Mouse (Mus musculus): ENCODE measurements at regions not wholly inside any gene's neighbourhood (a gene's known extent, or its start where the extent isn't known, plus 50 kb on each side); places are given as distances from the start of the nearest gene placed in this dataset.
"Not testable (repeated sequence)": the region's sequence is repeated elsewhere in the genome, so short reads cannot be mapped to it uniquely, and the experiment has no call there.

- intact Hi-C loops (cut with DNase I; ENCODE audit: low total_unique reads): no loop called here
- DNase-seq: no peak
These were observed 248.3 kb downstream of the Pros1 start for GRCm38 (mm10) chr16:63102362-63102761.

DNA sequence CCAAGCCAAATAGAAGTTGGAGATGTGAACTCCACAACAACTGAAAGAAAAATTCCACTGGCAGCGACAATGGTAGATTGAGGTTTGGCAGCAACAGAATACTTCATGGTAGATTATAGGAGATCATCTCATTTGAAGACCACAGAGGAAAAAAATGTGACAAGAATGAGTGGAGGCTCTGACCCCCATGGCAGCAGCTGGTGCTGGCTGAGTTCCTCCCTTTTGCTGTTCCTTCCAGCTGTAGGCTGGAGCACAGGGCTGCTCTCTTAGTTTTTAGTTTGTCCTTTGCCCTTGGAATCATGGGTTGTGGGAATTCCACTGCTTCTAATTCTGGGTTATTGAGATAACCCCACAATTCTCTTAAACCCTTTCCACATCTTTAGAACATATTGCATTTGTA lies 248.8 kb downstream of the Pros1 start:
- intact Hi-C loops (cut with DNase I; ENCODE audit: low total_unique reads): no loop called here
- peak; percentile 12 for DNase-seq

- DNase-seq: no peak
- intact Hi-C loops (cut with DNase I; ENCODE audit: low total_unique reads): no loop called here
These were observed 250.3 kb downstream of the Pros1 start for GRCm38 (mm10) chr16:63104383-63104782.

DNA sequence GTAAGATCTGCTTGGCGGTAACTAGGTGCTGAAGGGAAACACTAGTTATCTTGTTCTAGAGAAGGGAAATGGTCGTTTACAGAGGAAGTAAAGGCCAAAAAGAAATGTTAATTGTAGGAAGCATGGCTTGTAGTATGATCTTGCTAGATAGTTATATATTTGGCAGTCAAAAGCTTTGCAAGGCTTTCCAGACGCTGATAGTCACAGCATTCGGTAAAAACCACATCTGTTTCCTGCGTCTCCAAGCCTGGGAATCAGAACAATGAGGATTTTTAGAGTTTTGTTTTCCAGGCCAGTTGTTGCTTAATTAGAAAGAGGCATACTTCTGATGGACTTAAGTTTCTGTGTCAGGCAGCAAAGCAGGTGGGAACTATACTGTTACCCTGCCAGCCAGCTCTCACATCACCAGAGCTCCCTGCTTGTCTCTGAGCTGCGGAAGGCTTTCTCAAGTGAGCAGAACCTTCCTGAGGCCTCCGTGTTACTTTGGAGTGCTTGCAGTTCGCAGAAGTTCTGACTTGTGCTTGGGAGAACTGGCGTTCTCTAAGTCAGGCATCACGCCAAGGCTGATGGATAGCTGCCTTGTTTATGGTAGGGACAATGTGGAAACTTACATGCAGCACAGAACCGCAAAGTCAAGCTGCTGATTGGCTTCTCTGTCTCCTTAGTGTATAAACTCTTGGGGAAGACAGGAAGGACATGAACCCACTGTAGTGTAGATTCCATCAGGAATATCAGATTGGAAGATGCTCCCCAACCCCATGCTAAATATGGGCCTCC lies 251.0 kb downstream of the Pros1 start:
- DNase-seq: peak; percentile 43
- intact Hi-C loops (cut with DNase I; ENCODE audit: low total_unique reads): no loop called here

DNA sequence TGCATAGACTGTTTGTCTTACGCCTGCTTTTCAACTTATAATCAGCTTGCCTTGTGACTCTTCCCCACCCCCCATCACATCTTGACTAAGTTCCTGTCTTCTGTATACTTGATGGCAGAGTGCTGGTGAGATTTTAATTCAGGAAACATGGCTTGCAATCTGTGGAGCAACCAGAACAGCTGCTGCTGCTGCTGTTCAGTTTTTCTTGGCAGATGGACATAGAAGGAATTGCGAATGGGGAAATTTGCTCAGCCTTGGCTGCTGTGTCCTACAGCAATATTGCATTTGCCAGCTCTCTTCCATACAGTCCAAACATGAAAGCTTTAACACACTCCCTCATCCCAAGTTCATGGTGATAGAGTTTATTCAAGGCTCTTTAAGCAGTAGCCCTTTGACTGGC lies 262.3 kb downstream of the Pros1 start:
- peak; percentile 10 for DNase-seq
- intact Hi-C loops (cut with DNase I; ENCODE audit: low total_unique reads): no loop called here

- no peak for DNase-seq
- intact Hi-C loops (cut with DNase I; ENCODE audit: low total_unique reads): no loop called here
These were observed 264.6 kb downstream of the Pros1 start for GRCm38 (mm10) chr16:63118721-63119120.

DNA sequence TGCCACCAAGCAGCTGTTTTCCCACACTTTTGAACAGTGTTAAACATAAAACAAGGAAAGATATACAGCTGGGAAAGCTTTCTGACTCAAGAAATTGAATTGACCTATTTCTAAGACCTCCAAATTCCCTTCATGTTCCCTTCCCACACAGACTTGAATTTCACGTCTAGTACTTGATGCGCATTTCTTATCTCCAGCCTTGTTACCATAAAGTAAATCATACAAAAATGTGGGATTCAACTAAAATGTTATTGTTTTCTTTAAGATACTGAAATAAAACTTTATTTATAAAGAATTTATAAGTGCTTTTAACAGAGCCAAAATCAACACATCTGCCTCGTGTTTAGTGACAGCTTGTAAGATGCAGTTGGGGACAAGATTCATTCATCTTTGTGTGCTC lies 289.7 kb downstream of the Pros1 start:
- intact Hi-C loops (cut with DNase I; ENCODE audit: low total_unique reads): no loop called here
- DNase-seq: no peak

DNA sequence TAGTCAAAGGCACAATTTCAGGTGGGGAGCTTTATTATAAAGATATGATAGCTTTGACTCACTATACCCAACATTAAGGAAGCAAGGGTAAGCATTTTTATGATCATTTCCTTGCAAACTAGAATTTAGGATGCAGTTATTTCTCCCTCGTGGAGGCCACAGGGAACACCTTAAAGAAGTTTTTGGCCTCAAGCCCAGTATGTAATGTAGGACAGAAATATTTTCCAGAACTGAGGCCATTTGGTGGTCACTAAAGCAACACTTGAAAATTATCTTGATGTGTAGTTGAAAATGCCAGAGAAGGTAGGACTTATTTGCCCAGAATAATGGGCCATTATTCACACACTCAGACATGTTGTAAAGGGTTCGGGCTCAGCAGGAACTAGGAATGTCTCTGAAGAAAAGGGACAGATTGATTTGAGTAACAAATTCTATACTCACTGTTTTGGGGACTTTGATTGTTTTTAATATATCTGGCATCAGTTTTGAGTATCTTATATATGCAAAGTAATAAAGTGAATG lies 301.3 kb downstream of the Pros1 start:
- DNase-seq: no peak
- intact Hi-C loops (cut with DNase I; ENCODE audit: low total_unique reads): no loop called here

- intact Hi-C loops (cut with DNase I; ENCODE audit: low total_unique reads): no loop called here
- DNase-seq: no peak
These were observed 316.0 kb downstream of the Pros1 start for GRCm38 (mm10) chr16:63170101-63170500.

DNA sequence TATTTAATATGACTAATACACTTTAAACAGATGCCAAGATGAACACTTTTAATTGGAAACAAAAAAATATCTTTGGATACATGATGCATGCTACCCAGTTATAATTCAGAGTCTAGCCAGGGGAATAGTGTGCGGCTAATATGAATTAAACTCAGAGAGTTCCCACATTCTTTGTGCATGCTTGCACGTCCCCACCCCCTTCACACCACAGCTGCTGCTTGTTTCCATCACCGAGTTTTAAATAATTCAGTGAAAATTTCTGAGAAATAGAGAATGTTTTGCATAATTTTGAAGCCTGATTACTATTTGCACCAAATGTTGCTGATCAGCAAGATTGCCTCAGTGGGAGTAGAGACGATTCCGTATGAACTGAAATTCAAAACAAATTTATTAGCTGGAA lies 325.1 kb downstream of the Pros1 start:
- no peak for DNase-seq
- intact Hi-C loops (cut with DNase I; ENCODE audit: low total_unique reads): no loop called here

GRCm38 (mm10) chr16:63191181-63191580 lies 337.1 kb downstream of the Pros1 start:
- intact Hi-C loops (cut with DNase I; ENCODE audit: low total_unique reads): no loop called here
- DNase-seq: no peak

DNA sequence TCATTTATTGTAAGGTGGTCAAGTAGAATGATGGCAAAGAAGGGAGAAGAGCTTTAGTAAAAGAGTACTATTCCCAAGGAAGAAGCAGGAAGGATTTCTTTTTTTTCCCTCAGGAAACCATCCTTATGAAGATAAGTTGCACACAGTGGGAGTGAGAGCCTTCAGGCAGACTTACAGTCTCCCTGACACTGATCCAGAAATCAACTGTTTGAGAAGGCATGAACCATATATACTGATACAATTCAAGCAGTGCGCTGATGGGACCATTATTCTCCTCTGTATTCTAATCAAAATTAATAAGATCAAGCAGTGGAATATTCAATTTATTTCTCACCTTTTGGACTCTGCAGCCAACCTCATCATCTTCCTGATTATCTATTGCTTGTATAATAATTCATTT lies 337.5 kb downstream of the Pros1 start:
- intact Hi-C loops (cut with DNase I; ENCODE audit: low total_unique reads): no loop called here
- DNase-seq: no peak

DNA sequence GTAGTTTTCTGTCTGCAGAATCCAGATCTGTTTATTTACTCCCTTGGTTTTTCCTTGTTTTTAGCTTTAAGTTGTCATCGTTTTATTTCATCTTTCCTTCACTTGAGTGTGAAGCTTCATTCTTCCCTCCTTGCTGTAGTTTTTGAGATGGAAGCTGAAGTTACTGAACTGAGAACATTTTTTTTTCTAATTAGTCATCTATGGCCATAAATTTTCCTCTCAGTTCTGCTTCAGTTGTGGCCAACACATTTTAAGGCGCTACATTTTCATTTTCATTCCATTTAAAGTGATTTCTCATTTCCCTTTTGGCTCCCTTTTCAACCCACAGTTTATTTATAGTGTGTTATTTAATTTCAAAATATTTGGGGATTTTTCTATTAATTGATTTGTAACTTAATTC lies 340.5 kb downstream of the Pros1 start:
- intact Hi-C loops (cut with DNase I; ENCODE audit: low total_unique reads): no loop called here
- no peak for DNase-seq

DNA sequence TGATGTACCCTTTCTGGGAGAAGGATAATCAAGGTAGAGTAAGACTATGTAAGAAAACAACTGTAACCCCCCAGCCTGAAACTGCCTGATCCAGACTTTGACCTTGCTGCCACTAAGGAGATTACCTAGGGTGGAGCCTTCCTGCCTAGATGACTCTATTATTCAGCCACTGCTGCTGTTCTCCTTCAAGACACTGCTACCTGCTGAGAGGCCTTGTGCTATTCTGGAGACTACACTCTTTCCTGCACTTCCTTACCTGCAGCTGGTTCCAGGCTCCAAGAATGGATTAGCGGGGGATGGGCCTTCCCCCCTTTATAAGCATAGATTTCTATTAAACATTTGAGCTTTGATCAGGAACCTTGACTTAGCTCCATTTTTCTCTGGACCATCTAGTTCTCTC lies 359.4 kb downstream of the Pros1 start:
- intact Hi-C loops (cut with DNase I; ENCODE audit: low total_unique reads); DNase-seq: not testable (repeated sequence)

- intact Hi-C loops (cut with DNase I; ENCODE audit: low total_unique reads): no loop called here
- DNase-seq: no peak
These were observed 366.2 kb downstream of the Pros1 start for GRCm38 (mm10) chr16:63220228-63220879.

DNA sequence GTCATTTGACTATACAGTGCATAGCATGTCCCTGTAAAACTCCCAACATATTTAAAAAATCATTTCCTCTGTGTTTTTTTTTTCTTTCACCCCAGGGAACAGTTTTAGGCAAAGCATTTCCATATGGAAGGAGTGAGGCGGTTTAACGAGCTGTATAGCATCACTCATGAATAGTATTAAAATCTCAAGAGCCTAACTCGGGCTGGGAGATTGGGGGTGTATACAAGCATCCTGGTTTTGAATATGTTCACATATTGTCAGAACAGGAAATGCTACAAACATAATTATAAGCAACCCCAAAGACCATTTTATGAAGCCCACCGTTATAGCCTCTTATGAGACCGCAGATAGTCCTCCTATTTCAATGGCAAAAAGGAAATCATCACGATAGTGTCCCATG lies 370.5 kb downstream of the Pros1 start:
- intact Hi-C loops (cut with DNase I; ENCODE audit: low total_unique reads): no loop called here
- DNase-seq: no peak

DNA sequence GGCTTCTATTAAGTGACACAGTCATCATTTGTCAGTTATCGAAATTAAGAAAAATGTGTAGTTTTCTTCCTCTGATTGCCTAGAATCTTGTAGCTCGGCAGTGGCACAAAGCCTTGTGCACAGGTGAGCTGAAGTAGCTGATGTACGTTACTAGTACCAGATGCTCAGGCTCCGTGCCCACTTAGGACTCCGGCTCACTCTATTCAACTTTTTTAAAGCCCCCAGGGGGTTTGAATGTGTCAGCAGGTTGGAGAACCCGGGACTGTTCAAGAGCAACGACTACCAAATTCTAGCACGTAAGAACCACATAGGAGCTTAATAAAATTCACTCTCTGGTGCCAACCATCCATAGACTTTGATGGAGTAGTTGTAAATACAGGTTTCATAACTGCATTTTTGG lies 371.0 kb downstream of the Pros1 start:
- DNase-seq: no peak
- intact Hi-C loops (cut with DNase I; ENCODE audit: low total_unique reads): no loop called here

- DNase-seq: no peak
- intact Hi-C loops (cut with DNase I; ENCODE audit: low total_unique reads): no loop called here
These were observed 375.0 kb downstream of the Pros1 start for GRCm38 (mm10) chr16:63229135-63229534.

DNA sequence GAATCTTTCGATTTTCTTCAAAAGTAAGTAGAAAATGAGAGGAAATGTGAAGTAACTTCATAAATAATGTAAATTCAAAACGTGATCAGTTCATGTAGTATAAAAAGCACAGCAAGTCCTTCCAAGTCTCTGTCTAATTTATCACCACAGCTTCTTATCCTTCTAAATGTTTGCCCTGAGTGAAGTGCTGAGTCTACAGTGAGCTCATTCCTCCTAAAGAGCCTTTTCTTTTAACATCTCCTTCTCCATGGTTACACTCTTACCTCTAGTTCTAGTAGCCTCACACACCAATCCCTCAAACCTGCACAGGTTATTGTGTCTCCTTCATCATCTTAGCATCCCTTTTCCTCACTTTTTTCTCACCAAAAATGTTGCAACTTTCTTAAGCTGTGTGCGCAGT lies 375.5 kb downstream of the Pros1 start:
- intact Hi-C loops (cut with DNase I; ENCODE audit: low total_unique reads): no loop called here
- DNase-seq: no peak

- intact Hi-C loops (cut with DNase I; ENCODE audit: low total_unique reads): no loop called here
- DNase-seq: no peak
These were observed 416.1 kb downstream of the Pros1 start for GRCm38 (mm10) chr16:63270173-63270572.

- intact Hi-C loops (cut with DNase I; ENCODE audit: low total_unique reads): no loop called here
- no peak for DNase-seq
These were observed 423.4 kb downstream of the Pros1 start for GRCm38 (mm10) chr16:63277556-63277955.
